Mouse (Mus musculus): Measurements from ENCODE around the gene Cdh5. TPM values are rescaled to one million over a fixed set of nuclear protein-coding genes. Genes with fewer than 3 reads are reported as not detected.
"Not testable (repeated sequence)": the region's sequence is repeated elsewhere in the genome, so short reads cannot be mapped to it uniquely, and the experiment has no call there.

Cdh5 gene
- polyA plus RNA-seq, 1 experiment from 2014 or later: 19.8 TPM

- H3K4me3 ChIP-seq (ENCODE audit: low read depth, low read length): no peak overlapping the region
- H3K36me3 ChIP-seq (ENCODE audit: control insufficient read depth, insufficient read depth, low read length): no peaks in the 10 kb centered on the region
- no peak overlapping the region for H3K4me2 ChIP-seq (ENCODE audit: low read depth)
- 76% methylated on average over 15 of the region's 15 CpGs for WGBS
- no peaks in the 10 kb centered on the region for H3K27me3 ChIP-seq (ENCODE audit: control insufficient read depth, insufficient read depth, low read length)
- no peak overlapping the region for H3K9ac ChIP-seq (ENCODE audit: low read length)
- DNase-seq (ENCODE audit: low spot score) (no peak), ATAC-seq (ENCODE audit: insufficient read depth, low FRiP score, low TSS enrichment) (no peak)
- H3K9me3 ChIP-seq (ENCODE audit: control insufficient read depth, low read length): no peaks in the 10 kb centered on the region
- H3K4me1 ChIP-seq (ENCODE audit: control insufficient read depth, insufficient read depth, low read length): no peaks in the 10 kb centered on the region
- H3K27ac ChIP-seq (ENCODE audit: low read depth, low read length): no peak overlapping the region
These were observed 32.9 kb upstream of the Cdh5 start for GRCm38 (mm10) chr8:104068421-104069035.

DNA sequence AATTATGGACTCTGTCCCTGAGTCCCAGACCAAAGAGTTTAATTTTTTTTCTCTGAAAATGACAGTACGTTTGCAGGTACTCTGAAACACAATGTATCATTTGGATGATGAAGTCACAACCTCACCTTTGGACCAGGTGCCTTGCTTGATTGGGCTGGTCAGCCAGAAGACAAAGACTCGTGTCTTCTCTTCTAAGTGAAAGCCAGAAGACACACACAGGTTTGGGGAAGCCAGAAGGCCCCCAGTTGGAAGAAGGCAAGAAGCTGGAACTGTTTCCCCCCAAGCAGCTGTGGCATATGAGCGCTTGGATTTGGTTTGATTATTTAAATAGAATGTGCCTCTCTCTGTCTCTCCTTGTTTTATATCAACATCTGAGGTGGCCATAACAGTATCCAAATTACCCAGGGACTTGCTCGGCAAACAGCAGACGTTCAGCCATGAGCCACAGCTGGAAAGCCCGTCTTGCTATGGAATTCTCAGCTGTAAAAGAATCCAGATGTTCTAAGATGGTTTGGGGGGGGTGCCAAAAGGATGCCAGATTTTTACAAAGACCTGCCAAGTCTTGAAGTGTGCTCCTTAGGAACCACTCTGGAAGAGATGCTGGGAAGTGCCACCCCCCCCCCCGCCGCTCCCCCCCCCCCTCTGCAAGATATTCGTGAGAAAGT is 31.1 kb upstream of the Cdh5 start:
- H3K27ac ChIP-seq (ENCODE audit: low read depth, low read length); H3K4me1 ChIP-seq (ENCODE audit: control insufficient read depth, insufficient read depth, low read length); ATAC-seq (ENCODE audit: insufficient read depth, low FRiP score, low TSS enrichment); H3K4me2 ChIP-seq (ENCODE audit: low read depth); DNase-seq (ENCODE audit: low spot score); H3K9ac ChIP-seq (ENCODE audit: low read length); H3K9me3 ChIP-seq (ENCODE audit: control insufficient read depth, low read length); H3K27me3 ChIP-seq (ENCODE audit: control insufficient read depth, insufficient read depth, low read length); H3K4me3 ChIP-seq (ENCODE audit: low read depth, low read length); H3K36me3 ChIP-seq (ENCODE audit: control insufficient read depth, insufficient read depth, low read length): not testable (repeated sequence)
- WGBS: 64% methylated on average over 8 of the region's 9 CpGs

DNA sequence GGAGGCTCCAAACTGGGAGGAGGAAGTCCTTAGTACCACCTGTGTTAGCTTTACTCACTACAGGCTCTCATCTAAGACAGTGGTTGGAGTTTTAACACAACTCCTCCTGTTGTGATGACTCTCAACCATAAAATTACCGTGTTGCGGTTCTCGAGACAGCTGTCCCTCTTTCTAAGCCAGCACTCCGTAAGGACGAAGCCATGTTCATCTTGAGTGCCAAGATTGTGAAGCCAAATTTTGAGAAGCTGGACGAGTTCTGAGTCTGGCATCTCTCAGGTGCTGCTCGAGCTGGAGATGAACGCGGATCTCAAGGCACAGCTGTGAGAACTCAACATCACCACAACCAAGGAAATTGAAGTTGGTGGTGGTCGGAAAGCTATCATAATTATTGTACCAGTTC is 30.5 kb upstream of the Cdh5 start:
- no peak overlapping the region for H3K4me3 ChIP-seq (ENCODE audit: low read depth, low read length)
- H3K4me1 ChIP-seq (ENCODE audit: control insufficient read depth, insufficient read depth, low read length): no peaks in the 10 kb centered on the region
- H3K27me3 ChIP-seq (ENCODE audit: control insufficient read depth, insufficient read depth, low read length): no peaks in the 10 kb centered on the region
- no peak overlapping the region for H3K9ac ChIP-seq (ENCODE audit: low read length)
- H3K27ac ChIP-seq (ENCODE audit: low read depth, low read length): no peak overlapping the region
- H3K9me3 ChIP-seq (ENCODE audit: control insufficient read depth, low read length): no peaks in the 10 kb centered on the region
- no peak for DNase-seq (ENCODE audit: low spot score)
- WGBS: 89% methylated on average over 10 of the region's 10 CpGs
- no peak overlapping the region for H3K4me2 ChIP-seq (ENCODE audit: low read depth)
- no peak for ATAC-seq (ENCODE audit: insufficient read depth, low FRiP score, low TSS enrichment)
- no peaks in the 10 kb centered on the region for H3K36me3 ChIP-seq (ENCODE audit: control insufficient read depth, insufficient read depth, low read length)

GRCm38 (mm10) chr8:104075079-104075478 is 26.3 kb upstream of the Cdh5 start:
- no peak overlapping the region for H3K27ac ChIP-seq (ENCODE audit: low read depth, low read length)
- 83% methylated on average over 6 of the region's 6 CpGs for WGBS
- H3K4me1 ChIP-seq (ENCODE audit: control insufficient read depth, insufficient read depth, low read length): no peaks in the 10 kb centered on the region
- no peaks in the 10 kb centered on the region for H3K9me3 ChIP-seq (ENCODE audit: control insufficient read depth, low read length)
- H3K4me2 ChIP-seq (ENCODE audit: low read depth): no peak overlapping the region
- no peaks in the 10 kb centered on the region for H3K27me3 ChIP-seq (ENCODE audit: control insufficient read depth, insufficient read depth, low read length)
- ATAC-seq (ENCODE audit: insufficient read depth, low FRiP score, low TSS enrichment) (no peak), DNase-seq (ENCODE audit: low spot score) (no peak)
- no peak overlapping the region for H3K9ac ChIP-seq (ENCODE audit: low read length)
- H3K4me3 ChIP-seq (ENCODE audit: low read depth, low read length): no peak overlapping the region
- no peaks in the 10 kb centered on the region for H3K36me3 ChIP-seq (ENCODE audit: control insufficient read depth, insufficient read depth, low read length)

DNA sequence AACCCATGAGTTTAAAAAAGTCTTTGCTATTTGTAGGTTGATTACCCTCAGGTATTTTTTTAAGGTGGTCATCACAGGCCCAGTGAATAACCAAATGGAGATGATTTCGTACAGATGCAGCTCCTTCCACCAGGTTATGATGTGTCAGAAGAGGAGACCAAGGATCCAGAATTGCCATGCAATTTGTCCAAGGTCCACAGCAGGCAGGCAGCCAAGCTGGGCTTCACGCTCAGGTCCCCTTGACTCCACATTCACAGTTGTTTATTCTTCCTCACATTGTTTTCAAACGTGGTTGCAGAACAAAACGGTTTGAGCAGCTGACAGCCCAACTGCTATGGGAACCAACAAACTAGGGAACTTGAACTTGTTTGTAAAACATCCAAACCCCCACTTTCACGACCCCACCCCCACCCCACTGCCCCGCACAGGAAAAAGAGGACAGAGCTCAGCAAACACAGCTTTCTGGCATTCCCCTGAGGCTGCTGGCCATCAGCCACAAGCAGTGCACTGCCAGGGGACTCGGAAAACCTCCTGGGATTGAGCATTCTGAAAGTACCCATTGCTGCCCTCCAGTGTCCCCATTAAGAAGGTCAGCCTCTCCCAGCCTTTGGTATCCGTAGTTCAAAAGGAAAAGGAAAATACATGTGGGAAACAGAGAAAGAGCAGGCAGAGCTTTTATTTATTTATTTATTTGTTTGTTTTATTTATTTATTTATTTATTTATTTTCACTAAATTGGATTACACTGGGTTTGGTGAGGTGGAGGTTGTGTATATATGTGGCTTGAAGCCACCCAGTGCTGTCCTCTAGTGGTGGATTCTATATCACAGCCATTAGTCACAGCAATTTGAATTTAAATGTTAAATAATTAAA is 24.6 kb upstream of the Cdh5 start:
- Histone ChIP-seq H3K27ac (ENCODE audit: low read depth, low read length) (no peak overlapping the region), H3K36me3 (ENCODE audit: control insufficient read depth, insufficient read depth, low read length) (no peaks in the 10 kb centered on the region), H3K27me3 (ENCODE audit: control insufficient read depth, insufficient read depth, low read length) (no peaks in the 10 kb centered on the region), H3K4me1 (ENCODE audit: control insufficient read depth, insufficient read depth, low read length) (no peaks in the 10 kb centered on the region), H3K4me2 (ENCODE audit: low read depth) (no peak overlapping the region), H3K9ac (ENCODE audit: low read length) (no peak overlapping the region), H3K9me3 (ENCODE audit: control insufficient read depth, low read length) (no peaks in the 10 kb centered on the region), H3K4me3 (ENCODE audit: low read depth, low read length) (no peak overlapping the region)
- 38% methylated on average over 8 of the region's 8 CpGs for WGBS
- DNase-seq (ENCODE audit: low spot score) (no peak), ATAC-seq (ENCODE audit: insufficient read depth, low FRiP score, low TSS enrichment) (no peak; the same call in 1 of the 2 replicates)

- DNase-seq (ENCODE audit: low spot score) (no peak), ATAC-seq (ENCODE audit: insufficient read depth, low FRiP score, low TSS enrichment) (no peak)
- no peaks in the 10 kb centered on the region for H3K36me3 ChIP-seq (ENCODE audit: control insufficient read depth, insufficient read depth, low read length)
- no peaks in the 10 kb centered on the region for H3K9me3 ChIP-seq (ENCODE audit: control insufficient read depth, low read length)
- no peaks in the 10 kb centered on the region for H3K4me1 ChIP-seq (ENCODE audit: control insufficient read depth, insufficient read depth, low read length)
- no peaks in the 10 kb centered on the region for H3K27me3 ChIP-seq (ENCODE audit: control insufficient read depth, insufficient read depth, low read length)
- no peak overlapping the region for H3K4me3 ChIP-seq (ENCODE audit: low read depth, low read length)
- no peak overlapping the region for H3K27ac ChIP-seq (ENCODE audit: low read depth, low read length)
- H3K4me2 ChIP-seq (ENCODE audit: low read depth): no peak overlapping the region
- WGBS: 84% methylated on average over 7 of the region's 7 CpGs
- H3K9ac ChIP-seq (ENCODE audit: low read length): no peak overlapping the region
These were observed 23.3 kb upstream of the Cdh5 start for GRCm38 (mm10) chr8:104078091-104078490.

DNA sequence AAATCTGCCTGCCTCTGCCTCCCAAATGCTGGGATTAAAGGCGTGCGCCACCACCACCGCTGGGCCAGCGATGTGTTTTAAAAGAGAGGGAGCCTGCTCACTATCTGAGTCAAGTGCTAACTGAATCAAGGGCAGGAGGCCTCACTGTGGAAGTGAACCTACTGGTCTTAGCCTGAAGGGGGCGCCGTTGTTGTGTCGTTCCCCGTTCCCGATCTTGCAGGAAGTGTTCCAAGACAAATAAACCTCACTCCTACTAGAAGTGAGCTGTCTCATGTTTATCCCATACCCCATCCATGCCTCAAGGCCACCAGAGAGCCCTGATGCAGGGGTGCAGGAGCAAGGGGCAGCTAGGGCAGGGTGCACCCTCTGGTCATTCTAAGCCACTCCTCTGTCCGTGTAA is 16.1 kb upstream of the Cdh5 start:
- H3K27me3 ChIP-seq (ENCODE audit: control insufficient read depth, insufficient read depth, low read length): no peaks in the 10 kb centered on the region
- H3K27ac ChIP-seq (ENCODE audit: low read depth, low read length): no peak overlapping the region
- 84% methylated on average over 10 of the region's 10 CpGs for whole genome bisulfite sequencing
- no peak overlapping the region for H3K9ac ChIP-seq (ENCODE audit: low read length)
- H3K4me1 ChIP-seq (ENCODE audit: control insufficient read depth, insufficient read depth, low read length): no peaks in the 10 kb centered on the region
- no peaks in the 10 kb centered on the region for H3K36me3 ChIP-seq (ENCODE audit: control insufficient read depth, insufficient read depth, low read length)
- no peak overlapping the region for H3K4me2 ChIP-seq (ENCODE audit: low read depth)
- DNase-seq (ENCODE audit: low spot score): no peak
- H3K4me3 ChIP-seq (ENCODE audit: low read depth, low read length): no peak overlapping the region
- no peak for ATAC-seq (ENCODE audit: insufficient read depth, low FRiP score, low TSS enrichment)
- H3K9me3 ChIP-seq (ENCODE audit: control insufficient read depth, low read length): no peaks in the 10 kb centered on the region

DNA sequence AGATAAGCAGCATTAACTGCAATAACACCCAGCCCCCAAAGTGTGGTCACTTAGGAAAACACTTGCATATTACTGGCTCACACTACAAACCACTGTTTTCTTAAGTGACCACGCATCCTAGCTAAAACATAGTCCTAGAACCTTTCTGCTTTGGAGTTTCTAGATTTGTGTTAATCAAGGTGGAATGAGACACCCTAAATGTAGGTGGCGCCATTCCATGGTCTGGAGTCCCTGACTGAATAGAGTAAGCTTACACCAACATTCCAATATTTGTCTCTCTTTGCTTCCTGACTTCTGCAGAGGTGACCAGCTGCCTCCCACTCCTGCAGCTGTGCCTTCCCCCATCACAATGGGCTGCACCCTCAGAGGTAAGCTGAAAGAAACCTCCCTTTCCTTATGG is 14.8 kb upstream of the Cdh5 start:
- H3K9me3 ChIP-seq (ENCODE audit: control insufficient read depth, low read length): no peaks in the 10 kb centered on the region
- H3K4me2 ChIP-seq (ENCODE audit: low read depth): no peak overlapping the region
- H3K27ac ChIP-seq (ENCODE audit: low read depth, low read length): no peak overlapping the region
- no peak for ATAC-seq (ENCODE audit: insufficient read depth, low FRiP score, low TSS enrichment)
- H3K9ac ChIP-seq (ENCODE audit: low read length): no peak overlapping the region
- no peaks in the 10 kb centered on the region for H3K27me3 ChIP-seq (ENCODE audit: control insufficient read depth, insufficient read depth, low read length)
- DNase-seq (ENCODE audit: low spot score): no peak
- no peaks in the 10 kb centered on the region for H3K36me3 ChIP-seq (ENCODE audit: control insufficient read depth, insufficient read depth, low read length)
- WGBS: 77% methylated on average over 2 of the region's 2 CpGs
- no peaks in the 10 kb centered on the region for H3K4me1 ChIP-seq (ENCODE audit: control insufficient read depth, insufficient read depth, low read length)
- H3K4me3 ChIP-seq (ENCODE audit: low read depth, low read length): no peak overlapping the region

Measured in neural tube, embryonic 11.5 days (tissue).